Mouse (Mus musculus) stomach, postnatal 0 days (tissue): ENCODE measurements around the gene Cks1b. TPM values are rescaled to one million over a fixed set of nuclear protein-coding genes. Genes with fewer than 3 reads are reported as not detected.
A peak's percentile ranks its signal among the peaks of the same experiment; 100 is the strongest.

Experiments used
- ATAC-seq: fragments of 200-750 bp; cut with Nextera tagmentation; 2 replicates; pipeline ENCODE4 v1.8.0; 2017; ENCODE audit not compliant: low FRiP score, low TSS enrichment
- DNase-seq: peaks from one replicate; pipeline ENCODE4 v3.0.0-alpha.2; 2016; ENCODE audit warnings: low spot score
- H3K27ac ChIP-seq: fragments of 300-500 bp; sonication (generic); replicated peaks from 2 replicates; pipeline ENCODE4 v1.5.1; 2014; ENCODE audit warnings: mild to moderate bottlenecking, control low read depth
- H3K27me3 ChIP-seq: fragments of 300-500 bp; sonication (generic); 2 replicates; pipeline ENCODE4 v1.6.1; 2014; ENCODE audit warnings: low read length; ENCODE audit not compliant: control insufficient read depth, insufficient read depth
- H3K36me3 ChIP-seq: fragments of 300-500 bp; sonication (generic); 2 replicates; pipeline ENCODE4 v1.6.1; 2014; ENCODE audit warnings: low read length, mixed read lengths; ENCODE audit not compliant: control insufficient read depth, insufficient read depth
- H3K4me1 ChIP-seq: fragments of 300-500 bp; sonication (generic); replicated peaks from 2 replicates; pipeline ENCODE4 v1.6.1; 2014; ENCODE audit warnings: antibody characterized with exemption; ENCODE audit not compliant: control insufficient read depth, insufficient read depth
- H3K4me2 ChIP-seq: fragments of 300-500 bp; sonication (generic); replicated peaks from 2 replicates; pipeline ENCODE4 v1.6.1; 2014; ENCODE audit warnings: low read depth, mild to moderate bottlenecking, control low read depth, moderate library complexity
- H3K4me3 ChIP-seq: fragments of 300-500 bp; sonication (generic); 2 replicates; pipeline ENCODE4 v1.5.1; 2014; ENCODE audit warnings: low read depth, low read length, control low read depth
- H3K9ac ChIP-seq: fragments of 300-500 bp; sonication (generic); 2 replicates; pipeline ENCODE4 v1.6.1; 2014; ENCODE audit warnings: mild to moderate bottlenecking, low read length, control low read depth, mixed read lengths
- H3K9me3 ChIP-seq: fragments of 300-500 bp; sonication (generic); 2 replicates; pipeline ENCODE4 v1.6.1; 2016; ENCODE audit warnings: low read length; ENCODE audit not compliant: control insufficient read depth
- CTCF ChIP-seq: IDR thresholded peaks from 2 replicates; pipeline ENCODE4 v1.5.1; 2016; ENCODE audit warnings: antibody characterized with exemption, low read depth, mild to moderate bottlenecking, moderate library complexity
- EP300 ChIP-seq: optimal IDR thresholded peaks from 2 replicates; pipeline ENCODE3; 2016; ENCODE audit warnings: antibody characterized with exemption
- WGBS: fragments of 180-500 bp; shearing (Covaris S2); extraction: QIAGEN DNeasy Blood & Tissue Kit; methylation state at CpG from one replicate; pipeline ENCODE4 v1.1.7; 2014; 5-methylcytosine and 5-hydroxymethylcytosine counted together
- polyA plus RNA-seq: library from polyadenylated mRNA; unstranded; fragments of >200 nt; fragmentation: Nextera tagmentation; extraction: Ambion mirVana; gene quantifications from 2 replicates; pipeline ENCODE4 v1.2.1, GENCODE M21; 2015

Cks1b gene
- polyA plus RNA-seq, 1 experiment from 2014 or later = 179 TPM

GRCm38 (mm10) chr3:89454401-89455177 lies 36.4 kb upstream of the Cks1b start, which contains the start of gene Pmvk:
Gene Pmvk, plus strand, starts transcription at chr3:89454541.
- Histone ChIP-seq H3K27me3 (no peaks in the 10 kb centered on the region), H3K9ac (no peak within 1 kb of the TSS), H3K36me3 (no peaks in the 10 kb centered on the region), H3K9me3 (no peaks in the 10 kb centered on the region), H3K4me2 (no peak within 1 kb of the TSS), H3K27ac (no peak within 1 kb of the TSS), H3K4me1 (no peaks in the 10 kb centered on the region), H3K4me3 (no peak within 1 kb of the TSS)
- TF ChIP-seq EP300 (no peak), CTCF (no peak)
- no peak for ATAC-seq
- 46% methylated on average over 10 of the region's 10 CpGs for WGBS
- no peak for DNase-seq

- Histone ChIP-seq H3K4me1 (no peaks in the 10 kb centered on the region), H3K4me2 (no peak overlapping the region), H3K9me3 (no peaks in the 10 kb centered on the region), H3K4me3 (no peak overlapping the region), H3K36me3 (no peaks in the 10 kb centered on the region; the same call in 1 of the 2 replicates), H3K27me3 (no peaks in the 10 kb centered on the region), H3K9ac (no peak overlapping the region), H3K27ac (no peak overlapping the region)
- ATAC-seq (no peak), DNase-seq (no peak)
- 80% methylated on average over 1 of the region's 1 CpGs for WGBS
- TF ChIP-seq EP300 (no peak), CTCF (no peak)
These were observed 33.7 kb upstream of the Cks1b start for GRCm38 (mm10) chr3:89451916-89452315.

- Histone ChIP-seq H3K27me3 (no peaks in the 10 kb centered on the region), H3K4me2 (no peak overlapping the region), H3K4me3 (no peak overlapping the region), H3K9me3 (no peaks in the 10 kb centered on the region), H3K4me1 (no peaks in the 10 kb centered on the region), H3K36me3 (peaks cover 5% of the 10 kb centered on the region; the same call in 1 of the 2 replicates), H3K9ac (no peak overlapping the region), H3K27ac (0 out of 2 replicates have a peak overlapping the region, but pooled peaks have one; percentile 18)
- DNase-seq (peak; percentile 81), ATAC-seq (peak; percentile 67)
- 55% methylated on average over 7 of the region's 7 CpGs for WGBS
- TF ChIP-seq CTCF (peak; percentile 82), EP300 (no peak)
These were observed 31.4 kb upstream of the Cks1b start for GRCm38 (mm10) chr3:89449541-89449940.

GRCm38 (mm10) chr3:89448720-89449537 lies 30.7 kb upstream of the Cks1b start:
- no peaks in the 10 kb centered on the region for H3K9me3 ChIP-seq
- no peaks in the 10 kb centered on the region for H3K4me1 ChIP-seq
- DNase-seq (no peak), ATAC-seq (peak; percentile 4; the same call in 1 of the 2 replicates)
- no peak overlapping the region for H3K9ac ChIP-seq
- peaks cover 5% of the 10 kb centered on the region; the same call in 1 of the 2 replicates for H3K36me3 ChIP-seq
- 0 out of 2 replicates have a peak overlapping the region, but pooled peaks have one; percentile 5 for H3K4me2 ChIP-seq
- no peak overlapping the region for H3K4me3 ChIP-seq
- H3K27me3 ChIP-seq = no peaks in the 10 kb centered on the region
- 54% methylated on average over 13 of the region's 13 CpGs for WGBS
- 0 out of 2 replicates have a peak overlapping the region, but pooled peaks have one; percentile 18 for H3K27ac ChIP-seq
- TF ChIP-seq EP300 = no peak
- TF ChIP-seq CTCF = no peak

GRCm38 (mm10) chr3:89440691-89441090 lies 22.5 kb upstream of the Cks1b start:
- Histone ChIP-seq H3K9ac (no peak overlapping the region), H3K9me3 (no peaks in the 10 kb centered on the region), H3K27me3 (no peaks in the 10 kb centered on the region), H3K4me2 (no peak overlapping the region), H3K4me1 (peaks cover 5% of the 10 kb centered on the region), H3K4me3 (no peak overlapping the region), H3K27ac (no peak overlapping the region), H3K36me3 (peaks cover 7% of the 10 kb centered on the region; the same call in 1 of the 2 replicates)
- 88% methylated on average over 2 of the region's 2 CpGs for WGBS
- TF ChIP-seq CTCF (no peak), EP300 (no peak)
- ATAC-seq = no peak
- DNase-seq = no peak
